Mouse (Mus musculus) embryo, embryonic 11.5 days (tissue): Measurements from ENCODE around the gene Higd1b.

Experiments
- DNase-seq: peaks from one replicate; pipeline ENCODE4 v3.0.0-alpha.2; 2012; ENCODE audit warnings: low read depth, low spot score

The Higd1b gene

DNA sequence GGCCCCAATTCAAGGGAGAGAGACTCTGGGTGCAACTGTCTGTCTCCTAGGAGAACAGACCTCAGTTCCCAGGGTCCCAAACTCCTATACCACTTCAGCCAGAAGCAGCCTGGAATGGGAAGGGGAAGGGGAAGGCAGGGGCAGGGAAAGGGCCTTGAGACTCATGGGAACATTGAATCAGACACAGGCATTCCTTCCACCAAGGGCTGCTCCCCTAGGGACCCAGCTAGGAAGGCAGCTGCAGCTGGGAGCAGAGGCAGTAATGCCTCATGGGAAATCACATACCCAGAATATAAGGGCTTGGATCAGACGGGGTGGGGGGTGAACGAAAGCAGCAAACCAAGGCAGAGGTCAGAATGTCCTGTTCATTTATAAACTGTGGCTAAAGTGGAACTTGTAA is 2.5 kb downstream of the Higd1b start:
- no peak for DNase-seq

DNA sequence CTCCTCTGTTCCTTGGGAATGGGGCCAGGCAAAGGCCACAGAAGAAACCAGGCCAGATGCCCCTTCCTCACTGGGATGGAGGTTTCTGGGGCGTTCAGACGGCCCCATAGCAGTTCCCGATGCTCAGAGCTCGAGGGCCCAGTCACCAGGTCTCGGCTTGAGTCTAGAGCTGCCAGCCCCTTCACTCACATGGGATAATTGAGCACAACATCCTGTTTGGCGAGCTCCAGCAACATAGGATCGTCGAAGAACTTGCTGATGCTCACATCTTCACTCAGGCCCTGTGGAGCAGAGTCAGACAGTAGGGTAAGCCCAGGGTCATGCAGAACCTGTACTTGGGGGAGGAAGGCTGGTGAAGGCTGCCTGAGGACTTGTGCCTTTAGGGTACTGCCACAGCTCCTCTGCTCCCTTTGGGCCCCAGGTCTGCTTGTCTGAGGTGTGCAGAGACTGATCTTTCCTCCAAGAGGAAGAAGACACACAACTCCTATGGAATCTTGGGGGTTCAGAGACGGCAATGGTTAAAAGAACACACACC is 3.0 kb downstream of the Higd1b start:
- DNase-seq = no peak

- no peak for DNase-seq
Measured at GRCm38 (mm10) chr11:102845926-102846325, 10.3 kb downstream of the Higd1b start.

- DNase-seq = peak; percentile 36
Measured at GRCm38 (mm10) chr11:102851883-102852282, 16.2 kb downstream of the Higd1b start.

DNA sequence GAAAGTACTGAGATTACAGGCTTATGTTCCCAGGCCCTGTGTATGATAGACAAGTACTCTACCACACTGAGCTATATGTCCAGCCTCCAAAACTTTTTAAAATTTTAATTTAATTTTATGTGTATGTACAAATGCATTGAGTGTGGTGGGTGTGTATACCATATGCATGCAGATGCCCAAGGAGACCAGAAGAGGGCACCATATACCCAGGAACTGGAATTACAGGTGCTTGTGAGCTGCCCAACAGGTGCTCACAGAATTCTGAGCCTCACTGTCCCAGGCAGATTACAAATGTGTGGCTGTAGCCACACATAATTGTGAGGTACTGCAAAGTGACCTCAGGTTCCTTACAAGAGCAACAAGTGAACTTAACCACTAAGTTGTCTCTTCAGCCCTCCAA is 18.1 kb downstream of the Higd1b start:
- DNase-seq = no peak

GRCm38 (mm10) chr11:102855941-102856340 is 20.3 kb downstream of the Higd1b start:
- DNase-seq = peak; percentile 4

DNA sequence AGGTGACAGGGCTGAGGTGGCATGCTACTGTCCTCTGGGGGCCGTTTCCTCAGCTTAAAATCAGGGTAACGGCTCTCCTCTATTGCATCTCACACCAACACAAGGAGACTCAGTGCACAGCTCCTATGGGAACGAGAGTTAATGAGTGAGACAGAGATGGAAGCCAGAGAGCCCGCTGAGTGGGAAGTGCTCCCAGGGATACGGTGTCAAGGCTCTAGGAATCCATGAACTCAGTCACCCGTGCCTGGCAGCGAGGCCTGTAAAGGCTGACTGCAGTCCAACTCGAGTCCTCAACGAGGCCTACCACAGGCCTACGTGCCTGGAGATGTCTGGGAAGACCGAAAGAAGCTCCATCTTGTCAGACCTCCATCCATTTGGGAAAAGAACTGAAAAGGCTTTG is 23.3 kb downstream of the Higd1b start:
- no peak for DNase-seq

GRCm38 (mm10) chr11:102859933-102860332 is 24.3 kb downstream of the Higd1b start:
- DNase-seq = no peak

- DNase-seq = peak; percentile 62
Measured at GRCm38 (mm10) chr11:102864272-102864671, 28.6 kb downstream of the Higd1b start.

GRCm38 (mm10) chr11:102874801-102875334 is 39.2 kb downstream of the Higd1b start:
- no peak for DNase-seq

GRCm38 (mm10) chr11:102879558-102879957 is 43.9 kb downstream of the Higd1b start:
- DNase-seq = no peak

DNA sequence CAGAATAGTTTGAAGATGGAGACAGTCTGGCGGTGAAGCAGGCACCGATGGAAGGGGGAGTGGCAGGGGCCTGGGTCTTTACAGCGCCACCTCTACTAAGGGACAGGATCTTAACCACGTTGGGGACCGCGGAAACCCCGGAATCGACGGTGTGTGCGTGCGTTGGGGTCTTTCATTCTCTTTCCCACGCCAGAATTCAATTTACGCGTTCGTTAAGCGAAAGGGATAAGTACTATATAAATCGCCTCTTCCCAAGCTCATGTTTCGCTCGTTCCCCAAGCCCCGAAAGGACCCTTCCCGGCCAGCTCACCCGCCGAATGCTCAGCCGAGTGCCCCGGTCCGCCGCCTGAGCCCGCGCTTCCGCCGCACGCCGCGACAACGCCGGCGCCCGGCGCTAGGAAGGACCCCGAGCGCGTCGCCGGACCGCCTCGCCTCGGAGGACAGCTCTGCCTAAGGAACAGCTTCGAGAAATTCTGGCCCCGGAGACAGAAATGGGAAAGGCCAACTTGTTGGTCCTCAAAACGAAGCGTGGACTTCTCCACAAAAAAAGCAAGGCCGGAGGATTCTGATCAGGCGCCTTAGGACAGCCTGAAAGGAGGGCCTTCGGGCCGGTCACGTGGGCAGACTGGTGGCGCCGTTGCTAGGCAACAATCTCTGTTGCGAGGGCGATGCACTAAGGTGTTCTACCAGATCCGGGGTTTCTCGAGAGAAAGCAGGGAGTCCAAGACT is 45.1 kb downstream of the Higd1b start, which contains the start of the genes Eftud2 and Ccdc103:
Eftud2 (minus strand) TSS at position 401 of the 729 bp plus-strand sequence.
Ccdc103 (plus strand) TSS at position 620 of the 729 bp plus-strand sequence.
- DNase-seq = peak; percentile 83

DNA sequence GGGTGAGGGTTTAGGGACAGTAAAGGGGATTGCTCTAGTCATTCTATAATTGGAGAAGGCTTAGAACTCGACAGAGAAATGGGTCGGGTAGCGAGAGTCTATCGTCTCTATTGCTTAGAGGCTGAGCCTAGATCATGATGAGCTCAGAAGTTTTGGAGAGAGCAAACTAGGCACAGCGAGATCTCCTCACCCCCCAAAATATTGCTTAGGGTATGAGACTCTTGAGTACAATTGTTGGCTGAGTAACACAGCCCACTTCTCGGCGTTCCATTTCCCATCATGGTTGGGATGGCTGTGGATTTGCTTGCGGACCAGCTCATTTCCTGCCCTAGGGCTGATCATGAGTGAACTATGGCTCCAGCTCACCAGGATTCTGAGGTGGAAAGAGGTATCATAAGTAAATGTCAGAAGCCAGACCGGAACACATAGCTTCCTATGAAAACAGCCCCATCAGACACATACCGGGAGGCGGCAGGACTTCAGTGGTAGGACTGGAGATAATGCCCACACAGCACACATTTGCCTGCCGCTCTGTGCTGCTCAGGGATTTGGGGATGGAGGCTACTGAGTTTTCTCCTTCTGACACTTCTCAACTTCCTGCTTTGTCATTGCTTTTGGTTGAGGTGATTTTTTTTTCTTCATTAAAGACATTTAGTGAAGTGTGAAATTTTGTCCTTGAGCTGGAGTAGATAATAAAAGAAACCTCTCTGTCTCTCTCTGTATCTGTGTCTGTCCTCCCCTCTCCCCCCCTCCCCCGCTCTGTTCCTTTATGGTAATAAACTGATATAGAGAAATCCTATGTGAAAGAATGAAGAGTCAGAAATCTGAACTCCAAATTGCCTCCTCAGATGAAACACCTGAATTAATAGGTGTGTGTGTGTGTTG is 45.9 kb downstream of the Higd1b start:
- DNase-seq = no peak

DNA sequence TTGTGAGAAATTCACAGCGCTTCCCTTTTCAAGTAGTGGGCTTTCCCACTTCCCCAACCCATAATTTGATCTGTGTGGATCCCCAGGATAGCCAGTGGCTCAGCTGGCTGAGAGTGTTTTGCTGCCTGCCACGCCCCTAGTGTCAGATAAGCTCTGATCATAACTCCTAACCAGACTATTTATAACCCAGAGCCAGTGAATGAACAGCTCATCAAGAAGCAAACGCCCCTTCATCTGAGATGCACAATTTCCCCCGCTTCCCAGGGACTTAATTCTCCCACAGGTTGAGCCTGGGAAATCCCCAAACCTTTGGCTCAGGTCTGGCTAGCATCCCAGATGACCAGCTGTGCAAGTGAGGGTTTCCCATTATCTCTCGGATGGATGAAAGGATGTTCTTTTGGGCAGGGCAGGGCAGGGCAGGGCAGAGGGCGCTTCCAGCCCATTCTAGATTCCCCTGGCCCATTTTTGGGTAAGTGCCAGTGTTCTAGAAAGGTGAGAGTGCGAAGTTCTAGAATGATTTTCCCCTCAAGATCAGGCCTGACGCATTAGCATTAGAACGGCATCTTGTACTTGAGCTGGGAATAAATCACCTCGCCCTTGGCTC is 49.1 kb downstream of the Higd1b start, which contains the start of gene Fam187a:
Fam187a (plus strand) TSS at position 554 of the 604 bp plus-strand sequence.
- no peak for DNase-seq

- no peak for DNase-seq
Measured at GRCm38 (mm10) chr11:102887433-102887832, 51.8 kb downstream of the Higd1b start.
